Mouse (Mus musculus) intestine, postnatal 0 days (tissue): Measurements from ENCODE around the gene Fam69b. TPM values are rescaled to one million over a fixed set of nuclear protein-coding genes. Genes with fewer than 3 reads are reported as not detected.
A peak's percentile ranks its signal among the peaks of the same experiment; 100 is the strongest.

Experiments used
- ATAC-seq: fragments of 200-750 bp; cut with Nextera tagmentation; 2 replicates; pipeline ENCODE4 v1.8.0; 2017; ENCODE audit warnings: mild to moderate bottlenecking, moderate TSS enrichment, moderate library complexity
- H3K27ac ChIP-seq: fragments of 300-500 bp; sonication (generic); 2 replicates; pipeline ENCODE4 v1.5.1; 2014; ENCODE audit warnings: mild to moderate bottlenecking, low read depth, low read length, moderate library complexity
- H3K27me3 ChIP-seq: fragments of 300-500 bp; sonication (generic); replicated peaks from 2 replicates; pipeline ENCODE4 v1.6.1; 2014; ENCODE audit warnings: low read length, mixed read lengths; ENCODE audit not compliant: control insufficient read depth, insufficient read depth
- H3K36me3 ChIP-seq: fragments of 300-500 bp; sonication (generic); 2 replicates; pipeline ENCODE4 v1.6.1; 2014; ENCODE audit warnings: mild to moderate bottlenecking, moderate library complexity; ENCODE audit not compliant: control insufficient read depth, insufficient read depth
- H3K4me1 ChIP-seq: fragments of 300-500 bp; sonication (generic); replicated peaks from 2 replicates; pipeline ENCODE4 v1.6.1; 2014; ENCODE audit warnings: antibody characterized with exemption, low read length, mixed read lengths; ENCODE audit not compliant: control insufficient read depth, insufficient read depth
- H3K4me2 ChIP-seq: fragments of 300-500 bp; sonication (generic); replicated peaks from 2 replicates; pipeline ENCODE4 v1.6.1; 2014; ENCODE audit warnings: low read depth, mild to moderate bottlenecking, moderate library complexity
- H3K4me3 ChIP-seq: fragments of 300-500 bp; sonication (generic); 2 replicates; pipeline ENCODE4 v1.5.1; 2014; ENCODE audit warnings: low read depth, low read length
- H3K9ac ChIP-seq: fragments of 300-500 bp; sonication (generic); 2 replicates; pipeline ENCODE4 v1.6.1; 2014; ENCODE audit warnings: mild to moderate bottlenecking, low read depth, low read length
- H3K9me3 ChIP-seq: fragments of 300-500 bp; sonication (generic); 2 replicates; pipeline ENCODE4 v1.6.1; 2016; ENCODE audit warnings: mixed run types; ENCODE audit not compliant: control insufficient read depth
- CTCF ChIP-seq: sonication (generic); IDR thresholded peaks from 2 replicates; pipeline ENCODE4 v1.5.1; 2016; ENCODE audit warnings: low read depth, mild to moderate bottlenecking, control low read depth, antibody characterized with exemption, moderate library complexity
- WGBS: fragments of 180-500 bp; shearing (Covaris S2); extraction: QIAGEN DNeasy Blood & Tissue Kit; methylation state at CpG from one replicate; pipeline ENCODE4 v1.1.7; 2014; 5-methylcytosine and 5-hydroxymethylcytosine counted together
- polyA plus RNA-seq: library from polyadenylated mRNA; unstranded; fragments of >200 nt; fragmentation: Nextera tagmentation; extraction: Ambion mirVana; gene quantifications from 2 replicates; pipeline ENCODE4 v1.2.1, GENCODE M21; 2015

Gene Fam69b
- 6.8 and 6.9 TPM in 2 replicates for polyA plus RNA-seq

DNA sequence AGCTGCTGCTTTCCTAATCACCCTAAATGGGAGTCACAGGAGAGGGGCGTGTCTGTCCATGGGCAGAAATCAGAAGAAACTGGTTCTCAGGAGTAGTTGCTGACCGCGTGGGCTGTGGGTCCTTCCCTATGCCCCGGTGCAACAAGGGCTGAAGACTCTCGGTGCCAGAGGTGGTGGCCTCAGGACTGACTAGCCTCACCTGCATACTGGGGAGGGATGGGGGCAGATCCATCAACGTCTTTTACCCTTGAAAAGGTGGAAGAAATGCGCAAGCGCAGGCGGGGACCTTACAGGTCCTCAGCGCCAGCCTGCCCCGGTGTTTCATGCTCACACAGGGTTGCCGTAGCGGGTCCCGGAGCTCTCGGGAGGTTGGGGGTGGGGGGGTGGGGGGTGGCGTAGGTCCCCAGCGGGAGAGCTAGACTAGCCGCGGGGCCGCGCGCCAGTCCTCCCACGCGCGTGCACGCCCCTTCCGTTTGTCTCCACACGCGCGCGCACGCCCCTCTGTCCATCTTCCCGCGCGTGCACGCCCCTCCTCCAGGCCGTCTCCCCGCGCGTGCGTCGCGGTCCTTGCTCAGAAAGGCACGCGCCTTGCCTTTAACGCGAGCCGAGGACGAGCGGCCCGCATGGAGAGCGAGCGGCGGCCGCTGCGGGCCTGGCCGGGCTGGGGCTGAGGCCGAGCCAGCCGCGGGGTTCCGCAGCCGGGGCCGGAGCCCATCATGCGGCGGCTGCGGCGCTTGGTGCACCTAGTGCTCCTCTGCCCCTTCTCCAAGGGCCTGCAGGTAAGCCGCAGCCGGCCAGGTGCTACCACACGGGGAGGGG, at the start of gene Fam69b:
Gene Fam69b (plus strand): TSS at position 537 of the 819 bp plus-strand sequence.
- peak; percentile 34 for ATAC-seq
- TF ChIP-seq CTCF: no peak
- Histone ChIP-seq H3K4me1 (0 out of 2 replicates have a peak, but pooled peaks cover 3% of the 10 kb centered on the region), H3K9ac (peak within 1 kb of the TSS; percentile 55), H3K27me3 (no peaks in the 10 kb centered on the region), H3K9me3 (no peaks in the 10 kb centered on the region), H3K4me2 (peak within 1 kb of the TSS; percentile 90), H3K4me3 (peak within 1 kb of the TSS; percentile 48), H3K27ac (no peak within 1 kb of the TSS), H3K36me3 (no peaks in the 10 kb centered on the region)
- WGBS: under 1% methylated on average over 52 of the region's 70 CpGs

DNA sequence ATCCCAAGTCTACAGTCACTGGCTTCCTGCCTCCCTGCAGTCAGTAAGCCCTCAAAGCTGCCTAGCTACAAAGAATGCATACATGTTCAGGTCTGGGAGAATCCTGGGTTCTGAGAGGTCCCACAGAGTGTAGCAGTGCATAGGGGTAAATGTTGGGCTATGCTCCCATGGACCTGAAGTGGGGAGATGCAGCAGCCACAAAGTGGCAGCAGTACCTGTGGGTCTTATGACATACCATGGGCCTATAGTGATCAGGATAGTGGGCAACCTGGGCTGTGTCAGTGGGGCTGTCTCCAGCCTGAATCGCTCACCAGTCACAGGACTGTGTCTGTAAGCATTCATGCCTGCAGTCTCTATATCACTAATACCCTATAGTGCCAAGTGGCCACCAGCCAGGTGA, 48.5 kb upstream of the Fam69b start, which contains the start of gene Egfl7:
Gene Egfl7 (plus strand): TSS at position 301 of the 400 bp plus-strand sequence.
- Histone ChIP-seq H3K36me3 (no peaks in the 10 kb centered on the region), H3K9ac (no peak within 1 kb of the TSS), H3K4me2 (no peak within 1 kb of the TSS), H3K9me3 (no peaks in the 10 kb centered on the region), H3K4me3 (no peak within 1 kb of the TSS), H3K4me1 (no peaks in the 10 kb centered on the region), H3K27ac (peak within 1 kb of the TSS; percentile 46), H3K27me3 (no peaks in the 10 kb centered on the region)
- WGBS: 95% methylated on average over 1 of the region's 1 CpGs
- no peak for ATAC-seq
- TF ChIP-seq CTCF: no peak

DNA sequence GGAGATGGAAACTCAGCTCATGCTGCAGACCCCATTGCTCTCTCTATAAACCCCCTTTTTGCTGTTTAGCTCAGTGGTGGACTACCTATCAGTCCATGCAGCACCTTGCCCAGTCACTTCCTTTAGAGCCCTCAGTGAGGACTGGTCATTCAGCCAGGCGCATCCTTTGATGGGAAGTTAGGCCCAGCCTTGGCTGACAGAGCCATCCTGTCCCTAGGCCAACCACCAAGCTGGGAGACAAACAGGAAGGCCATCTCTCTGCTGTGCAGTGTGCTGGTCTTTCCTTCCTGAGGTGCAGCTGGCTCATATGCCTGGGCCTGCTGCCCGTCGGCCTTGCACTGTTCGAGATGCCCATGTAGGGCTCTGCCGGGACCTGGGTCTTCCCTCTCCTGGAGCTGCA, 47.5 kb upstream of the Fam69b start:
- Histone ChIP-seq H3K27me3 (no peaks in the 10 kb centered on the region), H3K4me2 (no peak overlapping the region), H3K36me3 (no peaks in the 10 kb centered on the region), H3K4me1 (no peaks in the 10 kb centered on the region), H3K27ac (no peak overlapping the region), H3K4me3 (no peak overlapping the region), H3K9ac (no peak overlapping the region), H3K9me3 (no peaks in the 10 kb centered on the region)
- 76% methylated on average over 5 of the region's 5 CpGs for WGBS
- no peak for TF ChIP-seq CTCF
- no peak for ATAC-seq

DNA sequence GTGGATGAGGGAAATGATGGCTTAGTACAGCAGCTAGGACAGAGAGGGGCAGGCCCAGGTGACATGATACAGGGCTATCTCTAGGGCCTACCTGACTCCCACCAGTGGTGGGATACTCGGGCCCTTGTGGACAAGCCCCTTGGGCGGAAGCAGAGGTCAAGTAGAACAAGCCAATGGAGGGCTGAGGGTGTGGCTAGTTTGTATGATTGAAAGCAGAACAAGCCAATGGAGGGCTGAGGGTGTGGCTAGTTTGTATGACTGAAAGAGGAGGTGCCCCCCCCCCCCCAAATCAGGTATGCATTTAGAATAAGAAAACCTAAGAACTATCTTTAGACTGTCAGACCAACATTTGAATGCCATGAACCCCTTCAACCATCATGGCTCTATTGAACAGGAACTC, 46.1 kb upstream of the Fam69b start:
- TF ChIP-seq CTCF: no peak
- no peak for ATAC-seq
- no peaks in the 10 kb centered on the region for H3K36me3 ChIP-seq
- 57% methylated on average over 2 of the region's 2 CpGs for WGBS
- no peak overlapping the region for H3K4me2 ChIP-seq
- no peaks in the 10 kb centered on the region for H3K4me1 ChIP-seq
- H3K9me3 ChIP-seq: no peaks in the 10 kb centered on the region
- no peaks in the 10 kb centered on the region for H3K27me3 ChIP-seq
- no peak overlapping the region for H3K4me3 ChIP-seq
- no peak overlapping the region for H3K9ac ChIP-seq
- H3K27ac ChIP-seq: no peak overlapping the region

DNA sequence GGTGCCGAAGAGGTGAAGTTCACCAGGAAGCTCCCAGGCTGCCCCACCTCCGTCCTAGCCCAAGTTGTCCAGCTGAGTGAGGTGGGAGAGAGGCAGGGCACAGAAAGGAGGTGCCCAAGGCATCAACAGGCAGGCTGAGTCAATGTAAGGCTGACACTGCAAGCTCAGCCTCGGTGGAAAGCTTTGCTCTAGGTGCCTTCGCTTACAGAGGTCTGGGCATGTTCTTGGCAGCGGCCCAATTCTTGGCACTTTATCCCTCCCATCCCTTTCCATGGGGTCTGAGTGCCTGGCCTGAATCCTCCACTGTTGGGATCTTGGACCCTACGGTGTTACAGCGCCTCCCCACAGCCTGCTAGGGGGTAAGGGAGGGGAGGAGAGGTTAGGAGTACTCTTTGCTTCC, 45.5 kb upstream of the Fam69b start:
- 0 out of 2 replicates have a peak overlapping the region, but pooled peaks have one; percentile 35 for H3K27ac ChIP-seq
- WGBS: 68% methylated on average over 7 of the region's 7 CpGs
- H3K36me3 ChIP-seq: no peaks in the 10 kb centered on the region
- H3K4me2 ChIP-seq: no peak overlapping the region
- no peak overlapping the region for H3K4me3 ChIP-seq
- no peak for TF ChIP-seq CTCF
- no peak for ATAC-seq
- no peak overlapping the region for H3K9ac ChIP-seq
- H3K27me3 ChIP-seq: no peaks in the 10 kb centered on the region
- no peaks in the 10 kb centered on the region for H3K4me1 ChIP-seq
- no peaks in the 10 kb centered on the region for H3K9me3 ChIP-seq

DNA sequence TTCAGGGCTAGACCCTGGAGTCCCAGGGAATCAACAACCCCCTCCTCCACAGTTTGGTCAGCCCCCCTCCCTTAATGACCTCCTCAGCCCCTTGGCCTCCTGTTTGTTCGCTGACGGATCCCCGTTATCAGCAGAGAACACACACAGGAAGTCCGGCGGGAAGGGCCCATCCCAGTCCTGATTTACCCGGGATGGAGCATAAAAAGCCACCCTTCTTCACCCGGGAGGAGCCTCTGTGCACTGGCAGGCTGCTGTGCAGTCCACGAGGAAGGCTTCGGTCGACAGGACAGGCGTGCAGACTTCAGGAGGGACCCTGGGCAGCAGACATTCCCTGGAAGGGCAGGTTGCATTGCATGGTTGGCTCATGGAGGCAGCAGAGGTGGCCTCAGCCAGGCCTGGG, 44.6 kb upstream of the Fam69b start:
- WGBS: 27% methylated on average over 11 of the region's 11 CpGs

More for the DNA sequence above, 44.6 kb upstream of the Fam69b start:
- Histone ChIP-seq H3K36me3 (no peaks in the 10 kb centered on the region), H3K27me3 (no peaks in the 10 kb centered on the region), H3K9me3 (no peaks in the 10 kb centered on the region), H3K9ac (peak overlapping the region; percentile 34; the same call in 1 of the 2 replicates), H3K4me3 (peak overlapping the region; percentile 23), H3K4me1 (no peaks in the 10 kb centered on the region), H3K27ac (peak overlapping the region; percentile 42), H3K4me2 (no peak overlapping the region)
- no peak for TF ChIP-seq CTCF
- no peak for ATAC-seq
